Mouse (Mus musculus) heart, postnatal 4 days (tissue): ENCODE results near the gene Ncapg2. TPM values are rescaled to one million over a fixed set of nuclear protein-coding genes. Genes with fewer than 3 reads are reported as not detected.

Experiments
- DNase-seq: peaks from one replicate; pipeline ENCODE4 v3.0.0; 2021
- total RNA-seq, 2 experiments: library from RNA; stranded (reverse); gene quantifications; 2 replicates each; pipeline ENCODE4 v1.2.3; 2021

Ncapg2 gene
- total RNA-seq, 2 experiments from 2014 or later: 34.6 to 36.4 TPM

GRCm38 (mm10) chr12:116449536-116449935 lies 44.3 kb downstream of the Ncapg2 start:
- no peak for DNase-seq

- DNase-seq: no peak
These were observed 55.3 kb downstream of the Ncapg2 start for GRCm38 (mm10) chr12:116460379-116461065.

GRCm38 (mm10) chr12:116467030-116467429 lies 61.8 kb downstream of the Ncapg2 start:
- no peak for DNase-seq

GRCm38 (mm10) chr12:116468348-116468747 lies 63.1 kb downstream of the Ncapg2 start:
- DNase-seq: no peak

- DNase-seq: no peak
These were observed 63.9 kb downstream of the Ncapg2 start for GRCm38 (mm10) chr12:116469096-116469495.

- DNase-seq: no peak
These were observed 68.1 kb downstream of the Ncapg2 start for GRCm38 (mm10) chr12:116473264-116473663.

GRCm38 (mm10) chr12:116473761-116474160 lies 68.6 kb downstream of the Ncapg2 start:
- no peak for DNase-seq

- no peak for DNase-seq
These were observed 69.5 kb downstream of the Ncapg2 start for GRCm38 (mm10) chr12:116474676-116475075.

- no peak for DNase-seq
These were observed 73.6 kb downstream of the Ncapg2 start for GRCm38 (mm10) chr12:116478771-116479170.

GRCm38 (mm10) chr12:116481921-116482320 lies 76.7 kb downstream of the Ncapg2 start:
- no peak for DNase-seq

- DNase-seq: no peak
These were observed 78.4 kb downstream of the Ncapg2 start for GRCm38 (mm10) chr12:116483581-116483980.

GRCm38 (mm10) chr12:116484991-116485390 lies 79.8 kb downstream of the Ncapg2 start:
- DNase-seq: no peak

- peak; percentile 72 for DNase-seq
These were observed 80.6 kb downstream of the Ncapg2 start, which contains the start of gene Ptprn2 for GRCm38 (mm10) chr12:116485591-116486403. Gene Ptprn2 (plus strand): TSS chr12:116485720.

- DNase-seq: no peak
These were observed 81.2 kb downstream of the Ncapg2 start for GRCm38 (mm10) chr12:116486404-116486730.

- no peak for DNase-seq
These were observed 83.6 kb downstream of the Ncapg2 start for GRCm38 (mm10) chr12:116488836-116489235.

GRCm38 (mm10) chr12:116490575-116491356 lies 85.6 kb downstream of the Ncapg2 start:
- DNase-seq: no peak

- DNase-seq: no peak
These were observed 93.5 kb downstream of the Ncapg2 start for GRCm38 (mm10) chr12:116498666-116499065.

GRCm38 (mm10) chr12:116500652-116501051 lies 95.5 kb downstream of the Ncapg2 start:
- DNase-seq: no peak

GRCm38 (mm10) chr12:116512482-116512881 lies 107.3 kb downstream of the Ncapg2 start:
- DNase-seq: no peak
